Mouse (Mus musculus): ENCODE measurements around the gene Slc16a11. TPM values are rescaled to one million over a fixed set of nuclear protein-coding genes. Genes with fewer than 3 reads are reported as not detected.

The Slc16a11 gene
- polyA plus RNA-seq, 1 experiment from 2014 or later: 1.5 TPM

DNA sequence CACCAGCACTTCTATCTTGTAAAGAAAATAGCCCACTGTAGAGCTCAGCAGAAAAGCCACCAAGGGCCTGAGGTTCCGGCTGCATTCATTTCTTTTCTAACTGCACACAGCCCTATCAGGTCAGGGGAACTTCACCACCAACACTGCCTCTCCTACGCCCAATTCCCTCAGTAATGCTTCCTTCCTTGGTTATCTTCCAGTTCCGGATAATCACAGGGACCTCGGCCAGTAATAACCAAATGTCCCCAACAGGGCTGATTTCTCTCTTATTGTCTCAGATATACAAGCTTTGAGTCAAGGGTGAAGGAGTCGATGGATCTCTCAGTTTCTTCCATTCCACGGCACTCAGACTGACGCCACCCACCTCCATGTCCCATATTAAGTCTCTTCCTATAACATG lies 5.3 kb upstream of the Slc16a11 start:
- ATAC-seq (ENCODE audit: insufficient number of reproducible peaks, low FRiP score, low TSS enrichment, low read depth): no peak
- H3K27me3 ChIP-seq: peaks cover 4% of the 10 kb centered on the region; the same call in 1 of the 2 replicates
- WGBS: 78% methylated on average over 7 of the region's 7 CpGs
- H3K9ac ChIP-seq: no peak overlapping the region
- H3K27ac ChIP-seq: no peak overlapping the region
- no peaks in the 10 kb centered on the region; the same call in 1 of the 2 replicates for H3K4me1 ChIP-seq
- H3K36me3 ChIP-seq: no peaks in the 10 kb centered on the region
- H3K9me3 ChIP-seq: no peaks in the 10 kb centered on the region
- H3K4me3 ChIP-seq: no peak overlapping the region
- no peak overlapping the region for H3K4me2 ChIP-seq

DNA sequence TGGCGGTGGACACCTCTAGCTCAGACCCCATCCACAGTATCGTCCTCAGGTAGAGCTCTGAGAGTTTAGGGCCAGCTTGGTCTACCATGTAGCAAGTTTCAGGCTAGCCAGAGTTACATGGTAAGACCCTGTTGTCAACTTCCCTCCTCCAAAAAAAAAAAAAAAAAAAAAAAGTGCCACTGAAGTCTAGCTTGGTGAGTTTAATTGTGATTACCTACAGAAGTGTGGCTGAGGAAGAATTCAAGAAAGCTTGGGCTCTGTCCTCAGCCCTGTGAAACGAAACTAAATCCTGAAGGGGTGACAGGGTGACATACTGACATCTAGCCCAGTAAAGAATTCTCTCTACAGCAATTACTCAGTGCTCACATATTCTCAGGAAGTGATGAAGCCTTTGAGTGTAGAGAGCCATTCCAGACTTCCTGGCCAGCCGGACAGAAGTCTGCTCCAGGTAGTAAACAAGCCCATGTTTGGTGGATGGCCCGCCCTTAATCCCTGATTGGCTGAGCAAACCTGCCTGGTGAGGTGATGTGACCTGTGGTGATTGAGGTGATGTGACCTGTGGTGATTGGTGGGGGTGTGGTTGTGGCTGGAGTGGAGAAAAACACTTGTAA lies 3.7 kb upstream of the Slc16a11 start:
- no peak for ATAC-seq (ENCODE audit: insufficient number of reproducible peaks, low FRiP score, low TSS enrichment, low read depth)
- H3K9ac ChIP-seq: no peak overlapping the region
- no peak overlapping the region for H3K4me3 ChIP-seq
- no peak overlapping the region for H3K4me2 ChIP-seq
- no peaks in the 10 kb centered on the region for H3K9me3 ChIP-seq
- peaks cover 3% of the 10 kb centered on the region for H3K4me1 ChIP-seq
- H3K27ac ChIP-seq: no peak overlapping the region
- peaks cover 17% of the 10 kb centered on the region for H3K27me3 ChIP-seq
- 69% methylated on average over 5 of the region's 5 CpGs for WGBS
- H3K36me3 ChIP-seq: no peaks in the 10 kb centered on the region

DNA sequence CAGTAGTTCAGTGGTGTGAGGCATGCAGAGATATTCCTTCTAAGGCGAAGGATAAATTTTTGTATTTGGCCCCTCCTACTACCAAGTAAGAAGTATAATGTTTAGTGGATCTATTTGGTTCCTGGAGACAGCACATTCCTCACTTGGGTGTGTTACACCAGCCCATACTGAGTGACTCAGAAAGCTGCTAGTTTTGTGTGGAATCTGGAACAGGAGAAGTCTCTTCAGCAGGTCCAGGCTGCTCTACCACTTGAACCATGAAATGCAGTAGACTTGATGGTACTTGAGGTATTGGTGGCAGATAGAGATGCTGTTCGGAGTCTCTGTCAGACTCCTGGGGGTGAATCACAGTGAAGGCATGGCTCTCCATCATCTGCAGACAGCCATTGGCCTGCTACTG lies 1.9 kb upstream of the Slc16a11 start:
- Histone ChIP-seq H3K4me2 (no peak overlapping the region), H3K27me3 (peaks cover 35% of the 10 kb centered on the region), H3K9me3 (no peaks in the 10 kb centered on the region), H3K9ac (no peak overlapping the region), H3K36me3 (no peaks in the 10 kb centered on the region), H3K27ac (no peak overlapping the region), H3K4me3 (no peak overlapping the region), H3K4me1 (peaks cover 20% of the 10 kb centered on the region)
- no peak; the same call in 1 of the 2 replicates for ATAC-seq (ENCODE audit: insufficient number of reproducible peaks, low FRiP score, low TSS enrichment, low read depth)
- WGBS: 72% methylated on average over 2 of the region's 2 CpGs

DNA sequence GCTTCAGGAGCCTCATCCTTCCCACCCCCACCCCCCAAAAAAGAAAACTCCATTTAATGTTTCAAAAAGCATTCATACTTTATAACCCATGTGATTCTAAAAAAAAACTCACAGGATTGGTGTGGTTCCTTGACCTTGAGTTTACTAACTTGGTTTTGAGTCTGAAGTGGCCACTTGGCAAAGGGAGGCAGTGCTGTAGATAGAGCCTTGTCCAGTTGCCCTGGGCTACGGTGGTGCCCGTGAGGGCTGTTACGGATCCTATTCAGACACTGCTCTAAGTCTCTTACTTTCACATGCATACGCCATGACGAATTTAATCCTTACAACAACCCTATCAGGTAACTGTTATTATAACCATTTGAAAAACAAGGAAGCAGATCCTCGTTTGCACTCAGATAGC lies 580 bp upstream of the Slc16a11 start:
- WGBS: 76% methylated on average over 6 of the region's 6 CpGs

DNA sequence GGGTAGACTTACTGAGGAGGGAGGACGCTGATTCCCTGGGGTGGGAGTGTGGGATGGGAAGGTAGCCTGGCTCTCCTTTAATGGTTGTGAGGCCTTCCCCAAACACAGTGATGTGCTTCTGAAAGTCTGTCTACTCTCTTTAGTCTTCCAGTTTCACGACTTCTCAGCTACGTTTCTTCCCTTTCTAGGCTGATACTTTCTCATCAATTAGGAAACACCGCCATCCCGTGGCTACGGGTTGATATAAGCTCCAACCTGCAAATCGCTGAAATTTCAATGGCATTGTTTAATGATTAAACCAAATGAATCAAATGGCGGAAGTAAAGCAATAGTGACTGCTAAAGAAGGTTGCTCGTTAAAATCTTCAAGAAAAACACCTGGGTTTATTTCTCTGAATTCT lies 344 bp downstream of the Slc16a11 start:
- Histone ChIP-seq H3K4me3 (no peak overlapping the region), H3K36me3 (no peaks in the 10 kb centered on the region), H3K4me2 (no peak overlapping the region), H3K9me3 (no peaks in the 10 kb centered on the region), H3K27me3 (peaks cover 56% of the 10 kb centered on the region), H3K27ac (no peak overlapping the region), H3K9ac (no peak overlapping the region), H3K4me1 (peaks cover 20% of the 10 kb centered on the region)
- ATAC-seq (ENCODE audit: insufficient number of reproducible peaks, low FRiP score, low TSS enrichment, low read depth): no peak
- WGBS: 14% methylated on average over 9 of the region's 9 CpGs

More for the DNA sequence above, 580 bp upstream of the Slc16a11 start:
- H3K4me1 ChIP-seq: peaks cover 20% of the 10 kb centered on the region
- H3K27ac ChIP-seq: no peak overlapping the region
- no peak overlapping the region for H3K4me3 ChIP-seq
- ATAC-seq (ENCODE audit: insufficient number of reproducible peaks, low FRiP score, low TSS enrichment, low read depth): no peak
- peaks cover 48% of the 10 kb centered on the region for H3K27me3 ChIP-seq
- no peaks in the 10 kb centered on the region for H3K36me3 ChIP-seq
- H3K4me2 ChIP-seq: no peak overlapping the region
- no peak overlapping the region for H3K9ac ChIP-seq
- no peaks in the 10 kb centered on the region for H3K9me3 ChIP-seq

DNA sequence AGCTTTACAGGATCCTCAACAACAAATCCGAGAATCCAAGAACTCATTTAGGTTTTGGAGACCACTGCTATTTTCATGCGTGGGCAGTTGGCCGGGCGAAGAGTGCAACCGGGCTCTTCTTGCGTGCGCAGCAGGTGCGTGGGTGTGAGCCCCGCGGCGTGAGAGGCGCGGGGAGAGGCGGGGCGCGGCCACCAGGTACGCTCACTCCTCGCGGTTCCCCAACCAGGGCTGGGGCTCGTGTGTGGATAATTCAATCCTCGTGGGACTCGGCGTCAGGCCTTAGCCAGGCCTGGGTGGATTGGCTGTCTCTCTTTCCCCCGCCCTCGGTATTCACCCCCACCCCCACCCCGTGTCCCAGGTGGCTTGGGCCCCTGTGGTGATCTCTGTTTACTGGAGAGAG lies 1.2 kb downstream of the Slc16a11 start:
- ATAC-seq (ENCODE audit: insufficient number of reproducible peaks, low FRiP score, low TSS enrichment, low read depth): no peak
- Histone ChIP-seq H3K9me3 (no peaks in the 10 kb centered on the region), H3K36me3 (no peaks in the 10 kb centered on the region), H3K27ac (no peak overlapping the region), H3K4me2 (peak overlapping the region; percentile 60), H3K27me3 (peaks cover 56% of the 10 kb centered on the region), H3K4me1 (peaks cover 24% of the 10 kb centered on the region), H3K4me3 (peak overlapping the region; percentile 33), H3K9ac (no peak overlapping the region)
- 7% methylated on average over 26 of the region's 26 CpGs for WGBS

DNA sequence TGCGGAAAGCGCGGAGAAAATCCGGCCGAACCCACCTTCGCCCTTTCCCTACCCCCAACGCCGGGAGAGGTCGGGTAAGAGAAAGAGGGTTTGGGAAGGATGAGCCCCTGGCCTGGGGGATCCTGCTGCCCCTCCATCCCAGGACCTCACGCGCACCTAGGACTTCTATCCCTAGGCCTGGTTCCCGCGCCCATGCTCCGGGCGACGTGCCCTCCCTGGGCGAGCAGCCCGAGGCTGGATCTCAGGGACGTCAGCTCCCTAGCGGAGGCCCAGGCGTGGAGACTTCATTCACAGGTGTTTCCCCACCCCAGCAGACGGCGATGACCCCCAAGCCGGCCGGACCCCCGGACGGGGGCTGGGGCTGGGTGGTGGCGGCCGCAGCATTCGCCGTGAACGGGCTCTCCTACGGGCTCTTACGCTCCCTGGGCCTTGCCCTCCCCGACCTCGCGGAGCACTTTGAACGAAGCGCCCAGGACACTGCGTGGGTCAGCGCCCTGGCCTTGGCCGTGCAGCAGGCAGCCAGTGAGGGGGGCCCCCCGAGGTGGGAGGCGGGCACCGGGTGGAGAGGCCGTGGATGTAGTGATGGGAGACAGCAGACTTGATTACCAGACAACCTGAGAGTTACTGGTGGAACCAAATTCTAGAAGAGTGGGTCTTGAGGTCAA lies 1.8 kb downstream of the Slc16a11 start:
- H3K9me3 ChIP-seq: no peaks in the 10 kb centered on the region
- 1% methylated on average over 46 of the region's 46 CpGs for WGBS
- 0 out of 2 replicates have a peak overlapping the region, but pooled peaks have one; percentile 23 for H3K9ac ChIP-seq
- H3K4me3 ChIP-seq: peak overlapping the region; percentile 33
- peak overlapping the region; percentile 60 for H3K4me2 ChIP-seq
- peaks cover 56% of the 10 kb centered on the region for H3K27me3 ChIP-seq
- no peak overlapping the region for H3K27ac ChIP-seq
- H3K36me3 ChIP-seq: no peaks in the 10 kb centered on the region
- no peak for ATAC-seq (ENCODE audit: insufficient number of reproducible peaks, low FRiP score, low TSS enrichment, low read depth)
- H3K4me1 ChIP-seq: peaks cover 28% of the 10 kb centered on the region

DNA sequence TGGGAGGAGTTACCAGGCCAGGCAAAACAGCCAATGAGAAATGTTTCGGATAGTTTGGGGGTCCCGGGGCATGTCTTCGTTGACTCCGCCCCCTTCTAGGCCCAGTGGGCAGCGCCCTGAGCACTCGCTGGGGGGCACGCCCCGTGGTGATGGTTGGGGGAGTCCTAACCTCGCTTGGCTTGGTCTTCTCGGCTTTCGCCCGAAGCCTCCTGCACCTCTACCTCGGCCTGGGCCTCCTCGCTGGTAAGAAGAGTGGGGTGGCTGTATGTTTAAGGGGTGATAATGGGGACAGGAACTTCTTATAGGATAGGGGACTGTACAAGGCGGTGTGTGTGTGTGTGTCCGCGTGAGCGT lies 2.3 kb downstream of the Slc16a11 start:
- WGBS: 9% methylated on average over 18 of the region's 18 CpGs

DNA sequence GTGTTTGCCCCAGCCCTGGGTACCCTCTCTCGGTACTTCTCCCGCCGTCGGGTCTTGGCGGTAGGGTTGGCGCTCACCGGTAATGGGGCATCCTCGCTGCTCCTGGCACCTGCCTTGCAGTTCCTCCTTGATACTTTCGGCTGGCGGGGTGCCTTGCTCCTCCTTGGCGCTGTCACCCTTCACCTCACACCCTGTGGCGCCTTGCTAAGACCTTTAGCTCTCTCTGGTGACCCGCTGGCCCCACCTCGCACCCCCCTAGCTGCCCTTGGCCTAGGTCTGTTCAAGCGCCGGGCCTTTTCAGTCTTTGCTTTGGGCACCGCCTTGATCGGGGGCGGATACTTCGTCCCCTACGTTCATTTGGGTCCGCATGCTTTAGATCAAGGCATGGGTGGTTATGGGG lies 2.7 kb downstream of the Slc16a11 start:
- Histone ChIP-seq H3K4me1 (peaks cover 32% of the 10 kb centered on the region), H3K4me2 (no peak overlapping the region), H3K9ac (no peak overlapping the region), H3K9me3 (no peaks in the 10 kb centered on the region), H3K4me3 (no peak overlapping the region), H3K36me3 (no peaks in the 10 kb centered on the region), H3K27ac (no peak overlapping the region), H3K27me3 (peaks cover 56% of the 10 kb centered on the region)
- 16% methylated on average over 22 of the region's 22 CpGs for WGBS
- ATAC-seq (ENCODE audit: insufficient number of reproducible peaks, low FRiP score, low TSS enrichment, low read depth): no peak

More for the DNA sequence above, 2.3 kb downstream of the Slc16a11 start:
- Histone ChIP-seq H3K4me2 (peak overlapping the region; percentile 60), H3K4me1 (peaks cover 28% of the 10 kb centered on the region), H3K27me3 (peaks cover 56% of the 10 kb centered on the region), H3K9ac (no peak overlapping the region), H3K9me3 (no peaks in the 10 kb centered on the region), H3K36me3 (no peaks in the 10 kb centered on the region), H3K27ac (no peak overlapping the region), H3K4me3 (peak overlapping the region; percentile 33; the same call in 1 of the 2 replicates)
- no peak for ATAC-seq (ENCODE audit: insufficient number of reproducible peaks, low FRiP score, low TSS enrichment, low read depth)

DNA sequence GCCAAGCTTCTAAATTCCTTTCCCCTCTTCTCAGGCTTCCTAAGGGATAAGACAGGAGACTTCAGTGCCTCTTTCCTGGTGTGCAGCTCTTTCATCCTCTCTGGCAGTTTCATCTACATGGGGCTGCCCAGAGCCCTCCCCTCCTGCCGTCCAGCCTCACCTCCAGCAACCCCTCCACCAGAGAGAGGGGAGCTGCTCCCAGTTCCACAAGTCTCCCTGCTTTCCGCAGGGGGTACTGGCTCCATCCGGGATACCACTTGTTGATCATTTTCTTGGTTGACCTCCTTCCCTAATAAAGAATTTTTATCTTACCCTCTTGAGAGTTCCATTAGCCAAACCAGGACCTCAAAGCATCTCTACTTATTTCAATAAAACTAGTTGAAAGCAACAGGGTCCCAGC lies 3.6 kb downstream of the Slc16a11 start:
- ATAC-seq (ENCODE audit: insufficient number of reproducible peaks, low FRiP score, low TSS enrichment, low read depth): no peak

DNA sequence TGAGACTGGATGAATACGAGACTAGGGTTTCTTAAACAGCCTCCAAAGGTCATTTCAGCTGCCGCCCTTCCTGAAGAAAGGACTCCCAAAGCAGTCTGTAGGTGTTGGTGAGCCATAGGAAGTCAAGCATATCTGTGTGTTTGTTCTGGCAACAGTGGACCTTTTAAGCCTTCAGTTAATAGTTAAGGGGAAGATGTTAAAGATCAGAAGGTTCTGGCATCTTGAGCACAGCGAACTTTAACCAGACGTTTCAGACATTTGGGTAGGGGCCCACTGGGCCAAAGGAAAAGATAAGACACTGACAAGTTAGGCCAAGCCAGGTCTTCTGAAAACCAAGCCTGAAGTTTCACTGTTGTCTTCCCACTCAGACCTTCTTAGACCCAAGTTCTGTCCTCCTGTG lies 5.5 kb downstream of the Slc16a11 start:
- peaks cover 46% of the 10 kb centered on the region for H3K4me1 ChIP-seq
- no peak overlapping the region for H3K9ac ChIP-seq
- ATAC-seq (ENCODE audit: insufficient number of reproducible peaks, low FRiP score, low TSS enrichment, low read depth): no peak
- H3K4me2 ChIP-seq: no peak overlapping the region
- WGBS: 89% methylated on average over 4 of the region's 4 CpGs
- no peak overlapping the region for H3K27ac ChIP-seq
- no peak overlapping the region for H3K4me3 ChIP-seq
- no peaks in the 10 kb centered on the region for H3K9me3 ChIP-seq
- no peaks in the 10 kb centered on the region for H3K36me3 ChIP-seq
- H3K27me3 ChIP-seq: peaks cover 47% of the 10 kb centered on the region

More for the DNA sequence above, 3.6 kb downstream of the Slc16a11 start:
- Histone ChIP-seq H3K4me1 (peaks cover 39% of the 10 kb centered on the region), H3K4me3 (no peak overlapping the region), H3K27me3 (peaks cover 56% of the 10 kb centered on the region), H3K9ac (no peak overlapping the region), H3K9me3 (no peaks in the 10 kb centered on the region), H3K4me2 (no peak overlapping the region), H3K36me3 (no peaks in the 10 kb centered on the region), H3K27ac (no peak overlapping the region)
- 59% methylated on average over 3 of the region's 3 CpGs for WGBS

DNA sequence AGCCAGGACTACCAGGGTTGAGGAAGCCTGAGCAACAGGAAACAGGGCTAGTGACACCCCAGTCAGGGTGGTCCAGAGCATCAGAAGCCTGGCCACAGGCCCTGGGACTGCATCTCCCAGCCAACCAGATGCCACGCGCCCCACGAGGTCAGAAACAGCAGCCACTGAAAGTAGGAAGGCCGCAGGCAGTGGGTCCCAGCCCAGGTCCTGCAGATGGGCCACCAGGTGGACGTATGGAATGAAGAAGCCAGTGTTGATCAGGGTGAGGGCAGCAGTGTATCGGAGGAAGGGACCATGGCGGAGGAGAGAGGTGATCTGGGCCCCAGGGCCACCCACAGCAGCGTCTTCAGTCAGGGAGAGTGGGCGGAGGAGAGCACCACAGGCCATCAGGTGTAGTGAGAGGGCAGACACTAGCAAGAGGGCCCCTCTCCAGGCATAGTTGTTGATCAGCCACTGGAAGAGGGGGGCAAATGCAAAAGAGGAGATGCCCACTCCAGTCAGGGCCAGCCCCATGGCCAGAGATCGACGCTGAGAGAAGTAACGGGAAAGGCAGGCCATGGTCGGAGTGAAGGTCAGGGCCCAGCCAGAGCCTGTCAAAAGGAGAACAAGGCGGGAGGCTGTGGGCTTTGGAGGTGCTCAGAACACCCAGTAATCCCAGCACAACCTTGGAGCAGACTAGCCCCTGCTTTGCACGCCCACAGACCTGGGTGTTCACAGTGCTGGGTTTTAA lies 6.4 kb downstream of the Slc16a11 start:
- Histone ChIP-seq H3K27me3 (peaks cover 44% of the 10 kb centered on the region), H3K4me3 (peak overlapping the region; percentile 4; the same call in 1 of the 2 replicates), H3K9ac (no peak overlapping the region), H3K27ac (no peak overlapping the region), H3K4me2 (peak overlapping the region; percentile 14; the same call in 1 of the 2 replicates), H3K4me1 (peaks cover 43% of the 10 kb centered on the region), H3K36me3 (no peaks in the 10 kb centered on the region), H3K9me3 (no peaks in the 10 kb centered on the region)
- 88% methylated on average over 15 of the region's 15 CpGs for WGBS
- ATAC-seq (ENCODE audit: insufficient number of reproducible peaks, low FRiP score, low TSS enrichment, low read depth): no peak

Measured in limb, embryonic 15.5 days (tissue).